Mouse (Mus musculus) layer of hippocampus, adult 2 months (tissue): Measurements from ENCODE around the gene Anks1. TPM values are rescaled to one million over a fixed set of nuclear protein-coding genes. Genes with fewer than 3 reads are reported as not detected.
A peak's percentile ranks its signal among the peaks of the same experiment; 100 is the strongest.

Source experiments
- DNase-seq, 2 experiments: peaks; one replicate each; pipeline ENCODE4 v3.0.0; 2022; ENCODE audit warnings: low spot score in 2 of 2
- H3K27ac ChIP-seq: fragments of 200-600 bp; 2 replicates; pipeline ENCODE4 v1.8.1; 2022
- H3K4me3 ChIP-seq: fragments of 200-600 bp; 2 replicates; pipeline ENCODE4 v1.8.1; 2022; ENCODE audit warnings: mild to moderate bottlenecking
- CTCF ChIP-seq: fragments of 200-600 bp; conservative IDR thresholded peaks from 2 replicates; pipeline ENCODE4 v1.8.1; 2022; ENCODE audit warnings: antibody characterized with exemption, mild to moderate bottlenecking, moderate library complexity
- long read RNA-seq, 2 experiments: library from polyadenylated mRNA; stranded (forward); transcript quantifications; one replicate each; pipeline ENCODE4 v2.0.0; 2021; ENCODE audit warnings: borderline mapping rate in 2 of 2
- total RNA-seq, 2 experiments: library from RNA; stranded (reverse); gene quantifications; 2 replicates each; pipeline ENCODE4 v1.2.3; 2021

Anks1 gene
- total RNA-seq = 10 to 100 TPM; 35.6 to 42.0 TPM
- long read RNA-seq, experiment 1, full-length matches to known transcripts = 10 of 53 reads
- long read RNA-seq, experiment 1, partial matches to known transcripts = 3 of 53 reads
- long read RNA-seq, experiment 1, other reads (novel, unspliced or antisense) = 40 of 53 reads
- long read RNA-seq, experiment 2, full-length matches to known transcripts = 9 of 57 reads
- long read RNA-seq, experiment 2, partial matches to known transcripts = 36 of 57 reads
- long read RNA-seq, experiment 2, other reads (novel, unspliced or antisense) = 12 of 57 reads

- H3K27ac ChIP-seq = peak within 1 kb of the TSS; percentile 94
Measured at GRCm38 (mm10) chr17:27908888-27909621, at the start of gene Anks1. Gene Anks1, plus strand, starts transcription at chr17:27909306.

GRCm38 (mm10) chr17:27865461-27865860, 43.6 kb upstream of the Anks1 start:
- H3K4me3 ChIP-seq = no peak overlapping the region
- peak; percentile 70 for TF ChIP-seq CTCF
- no peak for DNase-seq
- H3K27ac ChIP-seq = no peak overlapping the region

More at GRCm38 (mm10) chr17:27908888-27909621, at the start of gene Anks1:
- H3K4me3 ChIP-seq = peak within 1 kb of the TSS; percentile 94
- peak; percentile 61 to 83 for DNase-seq
- TF ChIP-seq CTCF = peak; percentile 74; the same call in 1 of the 2 replicates

- no peak for DNase-seq
- no peak for TF ChIP-seq CTCF
- no peak overlapping the region for H3K4me3 ChIP-seq
- no peak overlapping the region for H3K27ac ChIP-seq
Measured at GRCm38 (mm10) chr17:27866737-27867136, 42.4 kb upstream of the Anks1 start.

GRCm38 (mm10) chr17:27871851-27872250, 37.3 kb upstream of the Anks1 start:
- Histone ChIP-seq H3K4me3 (no peak overlapping the region), H3K27ac (peak overlapping the region; percentile 23; the same call in 1 of the 2 replicates)
- no peak for TF ChIP-seq CTCF
- DNase-seq = peak; percentile 53 to 75

GRCm38 (mm10) chr17:27873583-27873982, 35.5 kb upstream of the Anks1 start:
- Histone ChIP-seq H3K4me3 (no peak overlapping the region), H3K27ac (no peak overlapping the region)
- DNase-seq = no peak
- TF ChIP-seq CTCF = no peak

- no peak overlapping the region for H3K4me3 ChIP-seq
- no peak for DNase-seq
- no peak overlapping the region for H3K27ac ChIP-seq
- TF ChIP-seq CTCF = no peak
Measured at GRCm38 (mm10) chr17:27874510-27874909, 34.6 kb upstream of the Anks1 start.

GRCm38 (mm10) chr17:27881518-27881917, 27.6 kb upstream of the Anks1 start:
- peak; percentile 66 for TF ChIP-seq CTCF

GRCm38 (mm10) chr17:27883129-27883528, 26.0 kb upstream of the Anks1 start:
- Histone ChIP-seq H3K27ac (no peak overlapping the region), H3K4me3 (no peak overlapping the region)
- no peak for DNase-seq
- no peak for TF ChIP-seq CTCF

More at GRCm38 (mm10) chr17:27881518-27881917, 27.6 kb upstream of the Anks1 start:
- Histone ChIP-seq H3K27ac (no peak overlapping the region), H3K4me3 (no peak overlapping the region)
- no peak for DNase-seq

- TF ChIP-seq CTCF = no peak
- H3K27ac ChIP-seq = no peak overlapping the region
- H3K4me3 ChIP-seq = no peak overlapping the region
- no peak for DNase-seq
Measured at GRCm38 (mm10) chr17:27883994-27884393, 25.1 kb upstream of the Anks1 start.

- H3K4me3 ChIP-seq = no peak overlapping the region
- TF ChIP-seq CTCF = peak; percentile 44
- no peak for DNase-seq
- H3K27ac ChIP-seq = no peak overlapping the region
Measured at GRCm38 (mm10) chr17:27886499-27887210, 22.5 kb upstream of the Anks1 start.

GRCm38 (mm10) chr17:27907512-27908205, 1.4 kb upstream of the Anks1 start:
- peak; percentile 60 for TF ChIP-seq CTCF
- Histone ChIP-seq H3K27ac (peak overlapping the region; percentile 89), H3K4me3 (peak overlapping the region; percentile 94)
- DNase-seq = peak; percentile 93 to 98

GRCm38 (mm10) chr17:27908206-27908887, 759 bp upstream of the Anks1 start:
- no peak; the same call in 1 of the 2 replicates for TF ChIP-seq CTCF
- H3K27ac ChIP-seq = peak overlapping the region; percentile 94
- peak overlapping the region; percentile 94 for H3K4me3 ChIP-seq
- DNase-seq = no peak
